Mouse (Mus musculus) urinary bladder, postnatal 14 days (tissue): ENCODE data around the gene Vps13d.

Experiments used
- DNase-seq: peaks from one replicate; pipeline ENCODE4 v3.0.0; 2021; ENCODE audit warnings: low spot score

The Vps13d gene

DNA sequence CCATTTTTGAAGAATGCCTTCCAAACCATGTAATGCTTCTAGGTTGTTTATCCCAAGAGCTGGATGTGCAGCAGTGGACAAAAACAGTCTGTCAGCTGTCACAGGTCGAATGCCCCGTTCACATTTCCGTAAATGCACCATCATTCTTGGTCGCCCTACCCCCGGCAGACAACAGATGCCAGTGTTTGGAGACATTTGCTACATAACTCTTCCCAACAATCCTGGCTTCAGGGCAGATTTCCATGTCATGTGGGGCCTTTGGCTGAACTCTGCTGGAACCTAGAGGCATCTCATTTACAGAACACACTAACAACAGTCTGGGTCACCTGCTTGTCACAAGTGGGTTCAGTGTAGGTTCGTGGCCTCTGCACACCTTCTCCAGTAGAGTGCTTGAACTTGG, 190.6 kb downstream of the Vps13d start:
- DNase-seq, result no peak

DNA sequence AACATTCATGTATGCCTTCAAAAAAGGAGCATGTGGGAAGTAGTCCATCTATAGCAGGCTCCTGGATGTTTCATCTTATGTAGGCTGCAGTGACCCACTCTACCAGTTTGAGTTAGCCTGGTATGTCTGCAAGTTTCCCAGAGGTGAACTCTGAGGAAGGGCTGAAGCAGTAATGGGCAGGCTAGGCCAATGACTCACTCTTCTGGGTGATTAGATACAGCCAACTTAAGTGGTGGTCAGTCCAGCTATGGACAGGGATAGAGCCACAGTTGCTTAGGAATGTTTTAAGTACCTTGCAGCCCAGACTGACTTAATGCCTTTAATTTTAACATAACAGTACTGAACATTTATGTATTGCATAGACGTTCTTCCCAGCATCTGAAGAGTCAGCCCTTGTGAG, 192.1 kb downstream of the Vps13d start:
- DNase-seq, result no peak

DNA sequence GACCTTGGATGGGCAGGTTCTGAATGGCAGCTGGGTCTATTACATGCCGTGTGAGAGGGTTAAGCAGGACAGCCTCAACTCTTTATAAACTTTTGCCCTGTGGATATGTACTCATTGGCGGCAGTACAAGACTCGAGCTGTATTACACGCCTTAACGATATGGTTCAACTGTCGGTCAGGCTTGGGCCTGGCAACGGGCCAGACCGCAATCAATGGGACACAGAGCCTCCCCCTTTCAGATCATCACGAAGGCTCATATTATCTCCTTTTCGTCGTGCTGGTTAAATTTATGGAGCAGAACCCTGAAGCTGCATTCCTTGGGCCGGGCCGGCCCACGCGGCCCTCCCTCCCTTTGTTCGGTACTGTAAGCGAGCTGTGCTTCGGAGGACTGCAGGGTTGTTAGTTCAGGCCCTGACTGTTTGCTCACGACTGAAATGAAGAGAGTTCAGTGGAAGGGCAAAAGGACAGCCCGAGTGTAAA, 194.9 kb downstream of the Vps13d start:
- peak; percentile 91 for DNase-seq

GRCm38 (mm10) chr4:144999572-144999880, 195.3 kb downstream of the Vps13d start:
- DNase-seq, result no peak

GRCm38 (mm10) chr4:144998808-144999571, 195.8 kb downstream of the Vps13d start:
- DNase-seq, result no peak

GRCm38 (mm10) chr4:144997887-144998658, 196.7 kb downstream of the Vps13d start:
- DNase-seq, result peak; percentile 75

GRCm38 (mm10) chr4:144996996-144997820, 197.6 kb downstream of the Vps13d start:
- no peak for DNase-seq

- no peak for DNase-seq
Measured at GRCm38 (mm10) chr4:144995826-144996225, 199.0 kb downstream of the Vps13d start.

DNA sequence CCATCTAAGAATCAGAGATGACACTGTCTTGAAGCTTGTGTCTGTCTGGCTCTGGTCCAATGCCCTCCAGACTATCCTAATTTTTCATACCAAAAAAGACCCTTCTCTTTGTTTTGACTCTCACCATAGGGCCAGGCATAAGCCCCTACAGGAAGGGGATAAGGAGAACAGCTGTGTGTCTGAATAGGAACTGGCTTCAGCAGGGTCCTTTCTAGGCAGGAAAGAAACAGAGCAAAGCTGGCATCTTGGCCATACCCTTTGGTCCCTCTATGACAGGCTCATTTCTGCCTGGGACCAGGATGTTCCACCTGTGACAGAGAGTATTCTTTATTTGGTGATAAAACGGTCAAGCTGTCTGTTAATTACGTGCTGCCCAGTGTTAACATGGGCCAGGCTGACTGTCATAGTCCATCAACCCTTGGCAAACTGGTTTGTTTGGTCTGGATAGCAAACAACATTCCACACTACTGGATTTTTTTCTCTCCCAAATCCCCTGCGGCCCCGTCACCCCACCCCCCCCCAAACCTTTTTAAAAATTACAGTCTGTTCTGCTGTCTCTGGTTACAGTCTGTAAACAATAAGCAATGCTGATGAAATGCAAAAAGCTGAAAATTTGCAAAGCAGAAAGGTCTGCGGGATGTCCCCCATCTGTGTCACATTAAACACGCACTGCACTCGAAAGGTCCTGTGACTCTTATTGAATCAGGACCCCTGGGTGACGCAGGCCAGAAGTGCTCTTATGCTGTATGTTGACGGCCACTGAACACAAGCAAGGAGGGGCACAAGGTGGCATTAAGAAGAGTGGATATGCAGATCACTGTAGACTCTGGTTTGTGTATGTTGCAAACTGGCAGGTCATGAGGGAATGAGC, 201.5 kb downstream of the Vps13d start:
- DNase-seq, result no peak

GRCm38 (mm10) chr4:144992413-144992812, 202.4 kb downstream of the Vps13d start:
- DNase-seq, result no peak

- DNase-seq, result peak; percentile 32
Measured at GRCm38 (mm10) chr4:144988443-144989206, 206.2 kb downstream of the Vps13d start.

GRCm38 (mm10) chr4:144986016-144986805, 208.6 kb downstream of the Vps13d start:
- no peak for DNase-seq

- DNase-seq, result no peak
Measured at GRCm38 (mm10) chr4:144983821-144984371, 210.9 kb downstream of the Vps13d start.

GRCm38 (mm10) chr4:144983228-144983744, 211.5 kb downstream of the Vps13d start:
- no peak for DNase-seq

DNA sequence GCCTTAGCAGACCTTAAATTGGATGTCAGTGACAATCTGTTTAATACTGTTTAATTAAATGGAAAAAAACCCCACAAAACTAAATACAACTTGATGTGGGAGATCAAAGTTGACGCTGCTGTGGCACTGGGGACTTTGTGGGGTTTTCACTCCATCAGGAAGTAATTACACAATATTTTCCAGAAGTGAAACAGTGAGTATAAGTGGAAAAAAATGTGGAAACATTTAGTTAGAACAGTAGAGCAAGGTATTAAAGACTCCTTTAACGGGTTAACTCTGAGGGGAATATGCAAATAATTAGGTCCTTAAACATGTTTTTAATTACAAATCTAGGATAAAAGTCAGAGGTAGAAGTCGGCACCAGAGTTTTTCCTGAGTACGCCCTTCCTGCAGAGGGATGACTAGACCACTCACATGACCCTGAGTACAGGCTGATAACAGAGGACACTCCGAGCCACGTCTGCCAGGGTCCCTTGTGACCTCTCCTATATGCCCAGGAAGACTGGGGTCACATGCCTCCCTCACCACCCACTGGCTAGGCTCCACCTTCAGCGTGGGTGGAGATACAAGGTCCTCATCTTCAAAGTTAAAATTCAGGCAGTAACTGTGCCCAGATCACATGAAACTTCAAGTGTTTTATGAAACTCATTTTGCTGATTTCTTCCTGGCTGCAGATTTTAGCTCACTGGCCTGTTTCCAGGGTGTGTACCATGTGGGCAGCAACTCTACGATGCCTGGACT, 213.8 kb downstream of the Vps13d start:
- DNase-seq, result peak; percentile 30

GRCm38 (mm10) chr4:144980110-144980509, 214.7 kb downstream of the Vps13d start:
- no peak for DNase-seq

GRCm38 (mm10) chr4:144978039-144978438, 216.8 kb downstream of the Vps13d start:
- DNase-seq, result no peak

- no peak for DNase-seq
Measured at GRCm38 (mm10) chr4:144977057-144977456, 217.7 kb downstream of the Vps13d start.

DNA sequence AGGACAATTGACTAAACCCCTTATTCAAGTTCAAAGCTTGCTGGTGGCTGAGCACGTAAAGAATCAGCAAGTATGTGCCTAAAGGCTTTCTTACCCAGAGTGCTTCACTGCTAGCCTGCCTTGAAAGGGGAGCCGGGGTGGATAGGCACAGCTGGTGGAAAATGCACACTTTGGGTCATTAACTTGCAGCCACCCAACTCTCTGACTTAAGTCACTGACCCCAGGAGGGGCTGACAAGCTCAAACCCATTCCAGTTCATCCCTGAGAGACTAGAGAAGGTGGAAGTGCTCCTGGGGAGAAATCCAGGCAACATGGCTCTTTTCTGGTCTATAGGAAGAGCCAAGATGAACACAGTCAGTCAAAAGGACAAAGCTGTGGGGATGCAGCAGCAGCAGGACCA, 219.3 kb downstream of the Vps13d start:
- DNase-seq, result no peak
